Mouse (Mus musculus) C2C12 (cell line): Measurements from ENCODE around the gene Mroh2a. TPM values are rescaled to one million over a fixed set of nuclear protein-coding genes. Genes with fewer than 3 reads are reported as not detected.

ENCODE experiments used
- H3K27me3 ChIP-seq: one replicate; pipeline ENCODE4 v1.6.1; 2011; ENCODE audit not compliant: control insufficient read depth, insufficient read depth, insufficient read length
- H3K36me3 ChIP-seq: one replicate; pipeline ENCODE4 v1.6.1; 2011; ENCODE audit not compliant: control insufficient read depth, insufficient read depth
- H3K4me3 ChIP-seq: one replicate; pipeline ENCODE4 v1.5.1; 2011; ENCODE audit warnings: mild to moderate bottlenecking, control low read depth; ENCODE audit not compliant: poor library complexity, insufficient read depth, severe bottlenecking
- H3K79me2 ChIP-seq: one replicate; pipeline ENCODE4 v1.6.1; 2011; ENCODE audit not compliant: control insufficient read depth, insufficient read depth
- H3K79me3 ChIP-seq: one replicate; pipeline ENCODE4 v1.6.1; 2011; ENCODE audit warnings: low read depth, control low read depth
- H3ac ChIP-seq: one replicate; pipeline ENCODE3; 2011; ENCODE audit warnings: low read depth; ENCODE audit not compliant: control insufficient read depth, insufficient read length
- CEBPB ChIP-seq: IDR thresholded peaks from one replicate; pipeline ENCODE4 v1.6.1; 2011; ENCODE audit warnings: low read depth, mild to moderate bottlenecking, control low read depth, moderate library complexity
- CTCF ChIP-seq: IDR thresholded peaks from one replicate; pipeline ENCODE4 v1.5.1; 2011; ENCODE audit not compliant: control insufficient read depth, insufficient read depth, insufficient read length
- FOSL1 ChIP-seq: IDR thresholded peaks from one replicate; pipeline ENCODE4 v1.8.0; 2011; ENCODE audit warnings: mild to moderate bottlenecking, low read length; ENCODE audit not compliant: poor library complexity, insufficient read depth, severe bottlenecking
- MAX ChIP-seq: IDR thresholded peaks from one replicate; pipeline ENCODE4 v1.6.1; 2011; ENCODE audit warnings: mild to moderate bottlenecking, control low read depth
- MYOD1 ChIP-seq: IDR thresholded peaks from one replicate; pipeline ENCODE4 v1.6.1; 2011; ENCODE audit warnings: low read depth; ENCODE audit not compliant: control insufficient read depth, insufficient read length
- MYOG ChIP-seq: IDR thresholded peaks from one replicate; pipeline ENCODE4 v1.6.1; 2011; ENCODE audit not compliant: control insufficient read depth, insufficient read length; ENCODE audit errors: extremely low read depth
- USF1 ChIP-seq: IDR thresholded peaks from one replicate; pipeline ENCODE4 v1.6.1; 2011; ENCODE audit warnings: low read depth, mild to moderate bottlenecking, control low read depth, moderate library complexity
- long read RNA-seq, 2 experiments: library from polyadenylated mRNA; unstranded; transcript quantifications; one replicate each; pipeline ENCODE4 v2.0.0; 2019 to 2020
- polyA plus RNA-seq: library from polyadenylated mRNA; unstranded; fragments of >200 nt; fragmentation: generic; extraction: Trizol; gene quantifications from one replicate; pipeline ENCODE4 v1.2.1, GENCODE M21; 2012; ENCODE audit warnings: missing spikeins

Mroh2a gene
- polyA plus RNA-seq, result 0.69 TPM
- long read RNA-seq, experiment 1, partial matches to known transcripts, result 0 of 1 reads
- long read RNA-seq, experiment 1, other reads (novel, unspliced or antisense), result 1 of 1 reads
- long read RNA-seq, experiment 2, result 0 reads

GRCm38 (mm10) chr1:88226670-88227379 is at the start of gene Mroh2a:
TSS of gene Mroh2a (plus strand) at chr1:88226986.
- Histone ChIP-seq H3K36me3 (no peaks in the 10 kb centered on the region), H3K27me3 (peaks cover 10% of the 10 kb centered on the region), H3K79me3 (no peaks in the 10 kb centered on the region), H3ac (no peak within 1 kb of the TSS), H3K4me3 (no peak within 1 kb of the TSS), H3K79me2 (no peaks in the 10 kb centered on the region)
- no peak for TF ChIP-seq FOSL1
- TF ChIP-seq CTCF, result no peak
- no peak for TF ChIP-seq MAX
- TF ChIP-seq USF1, result no peak
- TF ChIP-seq MYOG, result no peak
- no peak for TF ChIP-seq CEBPB

DNA sequence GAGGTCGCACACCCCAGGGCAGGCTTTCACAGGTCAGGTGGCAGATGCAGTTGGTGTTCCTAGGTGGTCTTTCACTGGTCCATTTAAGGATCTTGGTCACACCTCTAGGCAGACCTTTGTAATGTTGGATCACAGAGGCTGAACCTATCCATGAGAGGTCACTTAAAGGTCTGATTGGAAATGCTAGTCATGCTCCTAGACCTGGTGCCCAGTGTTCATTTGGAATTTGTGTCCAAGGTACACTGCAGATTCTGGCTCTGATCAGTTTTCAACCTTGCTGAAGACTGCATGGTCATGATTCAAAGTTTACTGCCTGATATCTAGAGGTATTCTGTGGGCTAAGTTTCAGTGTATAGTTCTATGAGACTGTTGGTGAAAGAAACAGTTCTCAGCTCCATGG is 47.1 kb upstream of the Mroh2a start:
- TF ChIP-seq CTCF, result no peak
- TF ChIP-seq USF1, result no peak
- TF ChIP-seq FOSL1, result no peak
- no peak for TF ChIP-seq MYOD1
- no peak for TF ChIP-seq MAX
- TF ChIP-seq MYOG, result no peak
- no peak for TF ChIP-seq CEBPB
- H3K27me3 ChIP-seq, result no peaks in the 10 kb centered on the region
- H3K36me3 ChIP-seq, result no peaks in the 10 kb centered on the region
- H3K4me3 ChIP-seq, result no peak overlapping the region
- no peaks in the 10 kb centered on the region for H3K79me3 ChIP-seq
- H3ac ChIP-seq, result no peak overlapping the region
- no peaks in the 10 kb centered on the region for H3K79me2 ChIP-seq

GRCm38 (mm10) chr1:88186325-88186935 is 40.4 kb upstream of the Mroh2a start:
- Histone ChIP-seq H3K4me3 (no peak overlapping the region), H3K79me2 (no peaks in the 10 kb centered on the region)

DNA sequence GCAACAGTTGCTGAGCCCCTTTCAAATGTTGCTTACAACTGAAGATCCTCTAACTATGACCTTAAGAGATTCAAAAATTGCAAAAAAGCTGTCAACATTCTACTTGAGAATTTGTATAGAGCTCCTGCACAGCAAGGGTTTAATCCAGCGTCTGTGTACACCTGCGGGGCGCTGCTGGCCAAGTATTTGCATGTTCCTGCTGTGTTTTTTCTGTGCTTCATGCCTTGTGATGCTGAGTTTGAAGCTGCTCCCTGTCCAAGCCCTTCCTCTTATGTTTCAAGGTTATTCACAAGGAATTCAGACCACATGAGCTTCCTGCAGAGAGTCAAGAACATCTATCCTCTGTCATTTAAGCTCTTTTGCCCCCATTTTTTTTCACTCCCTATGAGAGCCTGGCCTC is 34.6 kb upstream of the Mroh2a start:
- TF ChIP-seq FOSL1 (no peak), MYOG (no peak), MAX (no peak), MYOD1 (no peak)
- Histone ChIP-seq H3K4me3 (no peak overlapping the region), H3K79me3 (no peaks in the 10 kb centered on the region), H3K79me2 (no peaks in the 10 kb centered on the region), H3ac (no peak overlapping the region), H3K27me3 (peaks cover 4% of the 10 kb centered on the region), H3K36me3 (no peaks in the 10 kb centered on the region)

More at GRCm38 (mm10) chr1:88186325-88186935, 40.4 kb upstream of the Mroh2a start:
- Histone ChIP-seq H3K79me3 (no peaks in the 10 kb centered on the region), H3K27me3 (peaks cover 4% of the 10 kb centered on the region), H3K36me3 (no peaks in the 10 kb centered on the region), H3ac (no peak overlapping the region)
- TF ChIP-seq MAX (no peak), MYOG (no peak), CEBPB (no peak), CTCF (no peak), MYOD1 (no peak), USF1 (no peak), FOSL1 (no peak)

DNA sequence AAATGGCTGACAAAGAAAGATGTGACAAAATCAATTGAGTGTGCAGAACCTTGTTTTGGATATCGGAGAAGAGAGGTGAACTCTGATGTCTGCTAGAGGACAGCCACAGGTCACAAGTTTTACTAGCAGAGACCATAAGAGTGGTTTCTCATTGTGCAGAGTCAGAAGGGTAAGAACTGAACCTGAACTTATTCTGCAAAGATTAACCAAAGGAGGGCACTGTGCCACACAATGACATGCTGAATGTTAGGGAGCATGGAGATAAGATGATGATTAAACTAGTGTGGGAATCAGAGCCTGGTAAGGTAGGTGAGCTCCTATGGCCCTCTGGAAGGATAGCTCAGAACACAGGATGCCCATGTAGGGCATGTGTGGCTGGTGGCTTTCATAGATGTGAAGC is 31.1 kb upstream of the Mroh2a start:
- no peaks in the 10 kb centered on the region for H3K79me3 ChIP-seq
- no peaks in the 10 kb centered on the region for H3K79me2 ChIP-seq
- no peak overlapping the region for H3K4me3 ChIP-seq
- TF ChIP-seq USF1 (no peak), CEBPB (no peak), FOSL1 (no peak), MYOD1 (no peak), MYOG (no peak), MAX (no peak), CTCF (no peak)
- H3ac ChIP-seq, result no peak overlapping the region
- H3K27me3 ChIP-seq, result peaks cover 20% of the 10 kb centered on the region
- no peaks in the 10 kb centered on the region for H3K36me3 ChIP-seq
